Mouse (Mus musculus) neural tube, embryonic 13.5 days (tissue): ENCODE data around the gene Arsb. TPM values are rescaled to one million over a fixed set of nuclear protein-coding genes. Genes with fewer than 3 reads are reported as not detected.

Source experiments
- ATAC-seq: fragments of 200-750 bp; cut with Nextera tagmentation; 2 replicates; pipeline ENCODE4 v1.8.0; 2017; ENCODE audit warnings: low read depth, mild to moderate bottlenecking, moderate TSS enrichment, moderate library complexity
- H3K27ac ChIP-seq: fragments of 300-500 bp; sonication (generic); replicated peaks from 2 replicates; pipeline ENCODE4 v1.5.1; 2015; ENCODE audit warnings: moderate library complexity, mild to moderate bottlenecking, inconsistent platforms
- H3K27me3 ChIP-seq: fragments of 300-500 bp; sonication (generic); 2 replicates; pipeline ENCODE4 v1.6.1; 2015; ENCODE audit warnings: mild to moderate bottlenecking, inconsistent platforms
- H3K36me3 ChIP-seq: fragments of 300-500 bp; sonication (generic); 2 replicates; pipeline ENCODE4 v1.6.1; 2015; ENCODE audit warnings: mild to moderate bottlenecking, inconsistent platforms
- H3K4me1 ChIP-seq: fragments of 300-500 bp; sonication (generic); replicated peaks from 2 replicates; pipeline ENCODE4 v1.6.1; 2015; ENCODE audit warnings: inconsistent platforms
- H3K4me2 ChIP-seq: fragments of 300-500 bp; sonication (generic); 2 replicates; pipeline ENCODE4 v1.6.1; 2015; ENCODE audit warnings: inconsistent platforms, mild to moderate bottlenecking, moderate library complexity
- H3K4me3 ChIP-seq: fragments of 300-500 bp; sonication (generic); 2 replicates; pipeline ENCODE4 v1.5.1; 2015; ENCODE audit warnings: mild to moderate bottlenecking, inconsistent platforms
- H3K9ac ChIP-seq: fragments of 300-500 bp; sonication (generic); 2 replicates; pipeline ENCODE4 v1.6.1; 2015; ENCODE audit warnings: moderate library complexity, mild to moderate bottlenecking, inconsistent platforms
- H3K9me3 ChIP-seq: fragments of 300-500 bp; sonication (generic); 2 replicates; pipeline ENCODE4 v1.6.1; 2016; ENCODE audit warnings: inconsistent platforms
- WGBS: fragments of 180-500 bp; shearing (Covaris S2); methylation state at CpG from one replicate; pipeline ENCODE4 v1.1.7; 2015; 5-methylcytosine and 5-hydroxymethylcytosine counted together
- microRNA-seq: library from miRNA; unstranded; fragments of <30 nt; microRNA quantifications from one replicate; pipeline ENCODE4, GENCODE M21; 2016
- polyA plus RNA-seq: library from polyadenylated mRNA; unstranded; fragments of >200 nt; fragmentation: Nextera tagmentation; extraction: Ambion mirVana; gene quantifications from 2 replicates; pipeline ENCODE4 v1.2.1, GENCODE M21; 2015

Gene Arsb
- polyA plus RNA-seq, 1 experiment from 2014 or later: 7.0 TPM

DNA sequence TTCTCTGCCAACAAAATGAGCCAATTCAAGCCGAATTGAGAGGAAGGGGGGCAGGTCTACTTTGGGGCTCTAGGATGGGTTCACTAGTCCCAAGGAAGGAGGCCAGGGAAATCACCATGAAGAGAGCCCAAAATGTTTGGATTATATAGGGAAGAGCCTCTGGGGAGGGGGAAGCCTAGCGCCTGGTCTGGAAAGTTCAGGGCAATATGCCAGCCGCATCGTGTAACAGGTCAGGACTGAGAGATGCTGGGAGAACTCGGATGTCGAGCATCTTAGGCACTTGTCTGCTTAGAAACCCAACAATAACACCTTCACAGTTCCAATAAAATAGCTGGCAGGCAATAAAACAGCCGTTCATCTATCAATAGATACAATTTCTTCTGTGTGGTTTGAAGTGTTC lies 216.2 kb downstream of the Arsb start:
- Histone ChIP-seq H3K36me3 (no peaks in the 10 kb centered on the region), H3K4me1 (no peaks in the 10 kb centered on the region; the same call in 1 of the 2 replicates), H3K4me2 (no peak overlapping the region), H3K27ac (no peak overlapping the region), H3K27me3 (no peaks in the 10 kb centered on the region; the same call in 1 of the 2 replicates), H3K9ac (no peak overlapping the region), H3K4me3 (no peak overlapping the region), H3K9me3 (no peaks in the 10 kb centered on the region)
- ATAC-seq: no peak
- 60% methylated on average over 7 of the region's 7 CpGs for WGBS

DNA sequence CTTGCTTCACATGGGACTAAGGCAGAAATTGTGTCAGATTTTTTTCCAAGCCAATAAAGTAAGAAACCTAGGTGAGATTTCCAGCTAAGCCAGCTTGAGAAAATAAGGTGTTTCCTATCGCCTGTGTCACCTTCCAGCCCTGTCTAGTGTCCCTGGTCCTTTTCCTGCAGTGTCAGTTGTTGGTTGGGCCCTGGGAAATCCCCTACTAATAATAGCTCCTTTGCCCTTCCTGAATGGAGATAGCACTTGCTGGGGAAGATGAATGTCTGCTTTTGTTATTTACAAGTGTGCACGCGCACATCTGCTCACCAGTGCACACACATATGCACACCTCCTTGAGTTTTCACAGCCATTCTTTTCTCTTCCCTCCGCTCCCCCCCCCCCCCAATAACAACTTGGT lies 217.8 kb downstream of the Arsb start:
- Histone ChIP-seq H3K4me3 (no peak overlapping the region), H3K4me2 (no peak overlapping the region), H3K9me3 (no peaks in the 10 kb centered on the region), H3K27ac (no peak overlapping the region), H3K36me3 (no peaks in the 10 kb centered on the region), H3K4me1 (no peaks in the 10 kb centered on the region; the same call in 1 of the 2 replicates), H3K27me3 (no peaks in the 10 kb centered on the region; the same call in 1 of the 2 replicates), H3K9ac (no peak overlapping the region)
- no peak for ATAC-seq
- 45% methylated on average over 4 of the region's 4 CpGs for WGBS

DNA sequence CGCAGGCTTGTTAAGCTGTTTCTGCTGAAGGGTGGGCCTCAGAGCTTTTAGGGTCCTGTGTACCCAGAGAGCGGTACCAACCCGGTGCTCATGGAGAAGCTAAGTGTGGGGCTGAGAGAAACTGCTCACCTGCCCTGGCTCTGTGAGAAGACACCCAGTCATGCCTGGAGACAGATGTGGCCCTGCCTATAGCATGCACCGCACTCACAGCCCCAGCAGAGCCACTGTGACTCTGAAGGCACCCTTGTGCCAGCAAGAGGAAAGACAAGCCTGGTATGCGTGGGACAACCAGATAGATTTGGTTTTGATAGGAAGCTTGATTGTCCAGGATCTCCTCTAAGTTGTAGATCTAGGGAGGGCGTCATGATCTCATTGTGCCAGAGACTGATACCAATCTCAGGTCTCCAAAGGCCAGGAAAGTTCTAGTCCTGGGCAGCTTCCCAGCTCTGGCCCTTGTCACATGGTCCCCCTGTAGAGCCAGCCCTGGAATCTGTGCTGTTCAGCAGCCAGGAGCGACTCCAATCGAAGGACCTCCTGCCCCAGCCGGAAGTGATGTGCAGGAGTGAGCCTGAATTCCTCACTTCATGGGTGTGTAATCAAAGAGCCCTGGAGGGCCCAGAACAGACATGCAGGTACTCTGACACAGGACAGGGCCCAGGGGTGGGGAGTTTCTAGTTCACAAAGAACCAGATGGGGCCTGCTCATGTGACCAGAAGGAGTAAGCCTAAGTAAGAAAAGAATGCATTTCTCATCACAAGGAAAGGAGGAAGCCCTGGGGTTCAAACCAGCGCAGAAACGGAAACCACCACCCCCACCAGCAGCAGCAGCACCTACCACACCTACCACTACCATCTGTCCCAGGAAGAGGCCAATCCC lies 218.5 kb downstream of the Arsb start:
- Histone ChIP-seq H3K4me3 (no peak overlapping the region), H3K9ac (no peak overlapping the region), H3K4me1 (no peaks in the 10 kb centered on the region; the same call in 1 of the 2 replicates), H3K36me3 (no peaks in the 10 kb centered on the region), H3K27ac (no peak overlapping the region), H3K27me3 (no peaks in the 10 kb centered on the region; the same call in 1 of the 2 replicates), H3K9me3 (no peaks in the 10 kb centered on the region), H3K4me2 (no peak overlapping the region)
- no peak for ATAC-seq
- 84% methylated on average over 11 of the region's 11 CpGs for WGBS

DNA sequence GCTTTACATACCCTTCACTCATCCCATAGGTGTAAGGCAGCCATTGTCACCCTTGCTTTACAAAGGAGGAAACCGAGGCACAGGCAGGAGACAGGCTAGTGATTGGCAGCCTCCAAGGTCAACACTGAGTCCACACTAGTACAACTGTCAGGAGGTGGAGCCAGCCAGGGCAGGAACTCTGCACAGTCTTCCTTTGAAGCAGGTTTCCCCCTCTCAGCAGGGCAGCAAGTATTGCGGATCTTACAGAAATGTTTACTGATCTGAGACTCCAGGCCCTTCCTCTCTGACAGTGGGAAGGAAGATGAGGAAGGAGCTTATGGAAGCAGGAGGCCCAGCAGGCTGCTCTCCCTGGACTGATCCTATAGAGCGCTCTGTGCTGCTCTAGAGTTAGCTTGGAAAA lies 219.4 kb downstream of the Arsb start:
- no peak overlapping the region for H3K27ac ChIP-seq
- H3K36me3 ChIP-seq: no peaks in the 10 kb centered on the region
- H3K4me2 ChIP-seq: no peak overlapping the region
- ATAC-seq: no peak
- no peak overlapping the region for H3K4me3 ChIP-seq
- H3K9me3 ChIP-seq: no peaks in the 10 kb centered on the region
- H3K9ac ChIP-seq: no peak overlapping the region
- no peaks in the 10 kb centered on the region; the same call in 1 of the 2 replicates for H3K27me3 ChIP-seq
- 80% methylated on average over 3 of the region's 3 CpGs for WGBS
- no peaks in the 10 kb centered on the region; the same call in 1 of the 2 replicates for H3K4me1 ChIP-seq

DNA sequence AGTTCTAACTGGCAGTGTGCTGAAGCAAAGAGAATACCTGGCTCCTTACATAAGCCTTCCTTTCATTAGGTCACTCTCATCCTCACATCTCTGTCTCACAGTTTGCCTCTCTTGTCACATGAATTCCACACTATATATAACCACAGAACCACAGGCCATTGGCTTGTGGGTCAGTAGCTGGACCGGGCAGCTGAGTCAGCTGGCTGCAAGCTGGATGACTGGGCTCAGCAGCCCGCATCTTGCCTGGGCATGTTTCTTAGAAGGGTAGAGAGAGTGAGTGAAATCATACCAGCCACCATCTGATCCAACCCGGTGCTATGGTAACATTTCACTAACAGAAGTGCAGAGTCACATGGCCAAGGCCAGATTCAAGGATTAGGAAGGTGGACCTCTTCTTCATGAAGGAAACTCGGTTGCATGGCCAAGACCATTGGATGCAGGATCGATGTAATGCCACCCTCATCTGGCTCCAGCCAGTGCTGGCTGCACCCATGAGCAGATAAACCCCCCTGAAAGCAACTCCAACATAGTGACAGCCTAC lies 221.0 kb downstream of the Arsb start:
- H3K27me3 ChIP-seq: no peaks in the 10 kb centered on the region; the same call in 1 of the 2 replicates
- H3K9me3 ChIP-seq: no peaks in the 10 kb centered on the region
- H3K4me3 ChIP-seq: no peak overlapping the region
- H3K4me2 ChIP-seq: no peak overlapping the region
- no peaks in the 10 kb centered on the region; the same call in 1 of the 2 replicates for H3K4me1 ChIP-seq
- no peak overlapping the region for H3K9ac ChIP-seq
- 92% methylated on average over 5 of the region's 5 CpGs for WGBS
- ATAC-seq: no peak
- no peaks in the 10 kb centered on the region for H3K36me3 ChIP-seq
- no peak overlapping the region for H3K27ac ChIP-seq

Small RNAs within 50 kb of the gene (microRNA-seq; reads per million reads assigned to microRNA genes)
- gene Gm25534: not detected
- not detected for gene Mir5624

Other genes starting within 250 kb of the Arsb start
- gene Bhmt, start 133.7 kb upstream of the Arsb start, polyA plus RNA-seq: not detected in 2 replicates
- 0.07 TPM in 1 of 2 replicates, not detected in the other for gene Bhmt2, start 97.3 kb upstream of the Arsb start, polyA plus RNA-seq
- 0.11 TPM in 1 of 2 replicates, not detected in the other for gene Dmgdh, start 97.2 kb upstream of the Arsb start, polyA plus RNA-seq